Mouse (Mus musculus): ENCODE data around the gene Zfp938. TPM values are rescaled to one million over a fixed set of nuclear protein-coding genes. Genes with fewer than 3 reads are reported as not detected.

Zfp938 gene
- 7.3 and 7.6 TPM in 2 replicates for total RNA-seq (2012; rRNA removed)

DNA sequence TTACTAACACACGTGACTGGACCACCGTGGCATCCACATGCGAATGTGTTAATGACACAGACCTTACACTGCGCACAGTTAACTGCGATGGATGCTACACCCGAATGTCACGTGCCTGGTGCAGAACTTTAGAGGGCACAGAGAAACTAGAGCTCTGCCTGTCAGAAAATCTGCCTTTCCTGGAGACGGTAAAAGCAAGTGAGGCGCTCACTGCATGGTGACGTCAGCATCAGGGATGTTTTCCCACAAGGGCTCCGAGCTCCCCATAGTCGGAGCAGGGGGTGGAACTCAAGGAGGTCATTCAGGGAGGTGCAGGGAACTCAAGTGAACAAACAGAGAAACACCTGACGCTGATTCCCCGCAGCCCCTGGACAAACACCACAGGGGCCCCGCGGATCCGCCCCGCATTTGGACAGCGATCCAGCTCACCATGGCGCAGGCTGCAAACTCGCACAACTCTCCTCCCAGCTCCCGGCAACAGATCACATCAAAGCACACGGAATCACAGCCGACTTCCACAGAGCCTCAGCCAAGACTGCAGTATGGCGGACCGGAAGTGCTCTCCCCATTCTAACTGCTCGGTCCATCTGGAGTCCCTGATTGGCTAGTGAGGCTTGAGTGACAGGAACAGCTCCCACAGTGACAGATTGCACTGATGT lies at the start of gene Zfp938:
Gene Zfp938 (minus strand): TSS at position 539 of the 659 bp plus-strand sequence.
- Histone ChIP-seq H3K4me3 (ENCODE audit: insufficient read depth in 1 of 2, low read depth in 1 of 2, low read length in 2 of 2, poor library complexity in 1 of 2, severe bottlenecking in 1 of 2) (peak within 1 kb of the TSS; percentile 90 to 92), H3K4me1 (ENCODE audit: control insufficient read depth in 2 of 2, insufficient read depth in 2 of 2, low read length in 2 of 2, poor library complexity in 1 of 2) (no peaks in the 10 kb centered on the region; a peak in 1 of 4 replicates), H3K9ac (ENCODE audit: insufficient read depth, low read depth, low read length, poor library complexity, severe bottlenecking) (peak within 1 kb of the TSS; percentile 92), H3K27ac (ENCODE audit: insufficient read depth, low read depth, low read length, poor library complexity, severe bottlenecking) (no peak within 1 kb of the TSS; the same call in 1 of the 2 replicates), H3K36me3 (ENCODE audit: control insufficient read depth, insufficient read depth, low read length, poor library complexity, severe bottlenecking) (no peaks in the 10 kb centered on the region; the same call in 1 of the 2 replicates), H3K9me3 (ENCODE audit: control insufficient read depth, insufficient read depth, low read depth, low read length) (no peaks in the 10 kb centered on the region)
- in situ Hi-C loops (cut with MboI; ENCODE audit: low sequenced_read_pairs in 2 of 2, unreplicated experiment in 2 of 2): loop anchor here in 1 of 2 experiments (25.0 kb wide), 1 partner anchor 104 kb away; the partner anchor contains the start of gene AU041133
- DNase-seq (ENCODE audit: low read depth, low spot score): peak; percentile 82
- TF ChIP-seq HCFC1 (IDR thresholded peaks at IDR 0.05; ENCODE audit: borderline replicate concordance, insufficient read depth, low read length) (no peak; the same call in 1 of the 2 replicates), CHD2 (IDR thresholded peaks at IDR 0.05; ENCODE audit: low read depth, low read length) (peak; percentile 76)

DNA sequence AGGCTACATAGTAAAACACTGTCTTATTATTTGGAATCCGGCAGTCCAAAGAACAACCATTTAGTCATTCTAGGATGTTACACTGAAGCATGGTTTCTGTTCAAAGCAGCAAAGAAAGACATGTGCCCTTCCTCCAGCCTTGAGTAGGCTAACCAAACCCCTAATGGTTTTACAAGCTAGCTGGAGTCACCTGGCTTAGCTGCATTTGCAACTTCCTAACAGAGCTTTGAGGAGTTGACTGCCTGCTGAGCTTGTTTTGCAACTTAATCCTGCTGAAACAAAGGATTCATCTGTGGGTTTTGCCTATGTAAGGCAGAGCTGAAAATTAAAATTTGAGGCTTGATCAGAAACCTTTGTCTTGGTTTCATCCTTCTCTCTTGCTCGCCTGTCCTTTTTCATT lies 16.3 kb upstream of the Zfp938 start:
- in situ Hi-C loops (cut with MboI; ENCODE audit: low sequenced_read_pairs in 2 of 2, unreplicated experiment in 2 of 2): no loop called here
- H3K4me3 ChIP-seq (ENCODE audit: insufficient read depth in 1 of 2, low read depth in 1 of 2, low read length in 2 of 2, poor library complexity in 1 of 2, severe bottlenecking in 1 of 2): no peak overlapping the region
- TF ChIP-seq CHD2 (IDR thresholded peaks at IDR 0.05; ENCODE audit: low read depth, low read length): no peak
- no peak for TF ChIP-seq ZNF384 (IDR thresholded peaks at IDR 0.05; ENCODE audit: low read depth, low read length)
- TF ChIP-seq ZC3H11A (IDR thresholded peaks at IDR 0.05; ENCODE audit: borderline replicate concordance, low read depth, low read length): no peak
- H3K9me3 ChIP-seq (ENCODE audit: control insufficient read depth, insufficient read depth, low read depth, low read length): no peaks in the 10 kb centered on the region
- no peak overlapping the region for H3K27ac ChIP-seq (ENCODE audit: insufficient read depth, low read depth, low read length, poor library complexity, severe bottlenecking)
- H3K4me1 ChIP-seq (ENCODE audit: control insufficient read depth in 2 of 2, insufficient read depth in 2 of 2, low read length in 2 of 2, poor library complexity in 1 of 2): no peaks in the 10 kb centered on the region
- DNase-seq (ENCODE audit: low read depth, low spot score): peak; percentile 17
- H3K36me3 ChIP-seq (ENCODE audit: control insufficient read depth, insufficient read depth, low read length, poor library complexity, severe bottlenecking): no peaks in the 10 kb centered on the region
- H3K9ac ChIP-seq (ENCODE audit: insufficient read depth, low read depth, low read length, poor library complexity, severe bottlenecking): no peak overlapping the region

- no peaks in the 10 kb centered on the region for H3K36me3 ChIP-seq (ENCODE audit: control insufficient read depth, insufficient read depth, low read length, poor library complexity, severe bottlenecking)
- no peak overlapping the region for H3K4me3 ChIP-seq (ENCODE audit: insufficient read depth in 1 of 2, low read depth in 1 of 2, low read length in 2 of 2, poor library complexity in 1 of 2, severe bottlenecking in 1 of 2)
- no peaks in the 10 kb centered on the region for H3K9me3 ChIP-seq (ENCODE audit: control insufficient read depth, insufficient read depth, low read depth, low read length)
- TF ChIP-seq ZNF384 (IDR thresholded peaks at IDR 0.05; ENCODE audit: low read depth, low read length) (no peak), CHD2 (IDR thresholded peaks at IDR 0.05; ENCODE audit: low read depth, low read length) (no peak), ZC3H11A (IDR thresholded peaks at IDR 0.05; ENCODE audit: borderline replicate concordance, low read depth, low read length) (no peak), HCFC1 (IDR thresholded peaks at IDR 0.05; ENCODE audit: borderline replicate concordance, insufficient read depth, low read length) (no peak), MAFK (IDR thresholded peaks at IDR 0.05; ENCODE audit: insufficient read depth, low read depth, low read length) (no peak)
- H3K27ac ChIP-seq (ENCODE audit: insufficient read depth, low read depth, low read length, poor library complexity, severe bottlenecking): no peak overlapping the region
- H3K4me1 ChIP-seq (ENCODE audit: control insufficient read depth in 2 of 2, insufficient read depth in 2 of 2, low read length in 2 of 2, poor library complexity in 1 of 2): no peaks in the 10 kb centered on the region; a peak in 1 of 4 replicates
- DNase-seq (ENCODE audit: low read depth, low spot score): no peak
- in situ Hi-C loops (cut with MboI; ENCODE audit: low sequenced_read_pairs in 2 of 2, unreplicated experiment in 2 of 2): loop anchor here in 1 of 2 experiments (25.0 kb wide), 1 partner anchor 108 kb away; the partner anchor contains the start of gene AU041133
- no peak overlapping the region for H3K9ac ChIP-seq (ENCODE audit: insufficient read depth, low read depth, low read length, poor library complexity, severe bottlenecking)
These were observed 3.9 kb upstream of the Zfp938 start for GRCm38 (mm10) chr10:82245021-82245420.

DNA sequence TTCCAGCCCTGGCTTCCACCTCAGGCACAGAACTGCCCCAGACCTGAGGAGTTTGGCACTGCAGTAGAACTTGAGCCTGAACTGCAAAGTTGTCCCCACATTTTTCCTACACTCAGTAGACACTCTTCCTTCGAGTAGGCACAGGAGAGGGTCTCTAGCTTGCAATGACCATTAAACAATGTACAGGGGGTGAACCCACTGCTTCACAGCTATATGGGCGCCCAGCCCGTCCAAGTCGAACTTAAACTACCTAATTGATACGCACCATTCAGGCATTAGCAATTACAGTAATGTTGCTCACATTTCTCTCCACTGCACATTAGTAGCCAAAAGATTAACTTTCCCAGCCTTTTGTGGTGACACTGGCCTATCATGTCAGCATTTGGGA lies 315 bp upstream of the Zfp938 start:
- Histone ChIP-seq H3K4me1 (ENCODE audit: control insufficient read depth in 2 of 2, insufficient read depth in 2 of 2, low read length in 2 of 2, poor library complexity in 1 of 2) (no peaks in the 10 kb centered on the region; a peak in 1 of 4 replicates), H3K36me3 (ENCODE audit: control insufficient read depth, insufficient read depth, low read length, poor library complexity, severe bottlenecking) (no peaks in the 10 kb centered on the region; the same call in 1 of the 2 replicates), H3K27ac (ENCODE audit: insufficient read depth, low read depth, low read length, poor library complexity, severe bottlenecking) (no peak overlapping the region), H3K9me3 (ENCODE audit: control insufficient read depth, insufficient read depth, low read depth, low read length) (no peaks in the 10 kb centered on the region), H3K4me3 (ENCODE audit: insufficient read depth in 1 of 2, low read depth in 1 of 2, low read length in 2 of 2, poor library complexity in 1 of 2, severe bottlenecking in 1 of 2) (peak overlapping the region; percentile 90 to 92; a peak in 3 of 4 replicates), H3K9ac (ENCODE audit: insufficient read depth, low read depth, low read length, poor library complexity, severe bottlenecking) (peak overlapping the region; percentile 32; the same call in 1 of the 2 replicates)
- in situ Hi-C loops (cut with MboI; ENCODE audit: low sequenced_read_pairs in 2 of 2, unreplicated experiment in 2 of 2): loop anchor here in 1 of 2 experiments (25.0 kb wide), 1 partner anchor 104 kb away; the partner anchor contains the start of gene AU041133
- DNase-seq (ENCODE audit: low read depth, low spot score): no peak
- TF ChIP-seq ZC3H11A (IDR thresholded peaks at IDR 0.05; ENCODE audit: borderline replicate concordance, low read depth, low read length) (no peak), CHD2 (IDR thresholded peaks at IDR 0.05; ENCODE audit: low read depth, low read length) (no peak), MAFK (IDR thresholded peaks at IDR 0.05; ENCODE audit: insufficient read depth, low read depth, low read length) (no peak), ZNF384 (IDR thresholded peaks at IDR 0.05; ENCODE audit: low read depth, low read length) (no peak), HCFC1 (IDR thresholded peaks at IDR 0.05; ENCODE audit: borderline replicate concordance, insufficient read depth, low read length) (no peak)

Data from ES-E14 (cell line).